Mouse (Mus musculus) hindbrain, embryonic 14.5 days (tissue): Measurements from ENCODE around the gene Relb. TPM values are rescaled to one million over a fixed set of nuclear protein-coding genes. Genes with fewer than 3 reads are reported as not detected.

ENCODE experiments used
- ATAC-seq: fragments of 200-750 bp; cut with Nextera tagmentation; 2 replicates; pipeline ENCODE4 v1.8.0; 2017; ENCODE audit warnings: moderate number of reproducible peaks, mild to moderate bottlenecking, moderate TSS enrichment, moderate library complexity; ENCODE audit not compliant: low FRiP score
- DNase-seq: peaks from one replicate; pipeline ENCODE4 v3.0.0-alpha.2; 2015; ENCODE audit warnings: low spot score
- H3K27ac ChIP-seq: fragments of 300-500 bp; sonication (generic); 2 replicates; pipeline ENCODE4 v1.5.1; 2014; ENCODE audit warnings: mild to moderate bottlenecking, moderate library complexity
- H3K27me3 ChIP-seq: fragments of 300-500 bp; sonication (generic); 2 replicates; pipeline ENCODE4 v1.6.1; 2014; ENCODE audit warnings: mild to moderate bottlenecking, low read length, mixed read lengths; ENCODE audit not compliant: control insufficient read depth, insufficient read depth
- H3K36me3 ChIP-seq: fragments of 300-500 bp; sonication (generic); replicated peaks from 2 replicates; pipeline ENCODE4 v1.6.1; 2014; ENCODE audit not compliant: control insufficient read depth, insufficient read depth
- H3K4me1 ChIP-seq: fragments of 300-500 bp; sonication (generic); replicated peaks from 2 replicates; pipeline ENCODE4 v1.6.1; 2014; ENCODE audit warnings: antibody characterized with exemption, low read length, mixed read lengths; ENCODE audit not compliant: control insufficient read depth, insufficient read depth
- H3K4me2 ChIP-seq: fragments of 300-500 bp; sonication (generic); replicated peaks from 2 replicates; pipeline ENCODE4 v1.6.1; 2014; ENCODE audit warnings: mild to moderate bottlenecking, moderate library complexity
- H3K4me3 ChIP-seq: fragments of 300-500 bp; sonication (generic); replicated peaks from 2 replicates; pipeline ENCODE4 v1.5.1; 2014; ENCODE audit warnings: mild to moderate bottlenecking, low read length
- H3K9ac ChIP-seq: fragments of 300-500 bp; sonication (generic); 2 replicates; pipeline ENCODE4 v1.6.1; 2014
- H3K9me3 ChIP-seq: fragments of 300-500 bp; sonication (generic); 2 replicates; pipeline ENCODE4 v1.6.1; 2016; ENCODE audit warnings: low read length; ENCODE audit not compliant: control insufficient read depth
- WGBS: fragments of 180-500 bp; shearing (Covaris S2); extraction: QIAGEN DNeasy Blood & Tissue Kit; methylation state at CpG from one replicate; pipeline ENCODE4 v1.1.7; 2014; 5-methylcytosine and 5-hydroxymethylcytosine counted together
- polyA plus RNA-seq: library from polyadenylated mRNA; unstranded; fragments of >200 nt; fragmentation: Nextera tagmentation; extraction: Ambion mirVana; gene quantifications from 2 replicates; pipeline ENCODE4 v1.2.1, GENCODE M21; 2014

Relb gene
- polyA plus RNA-seq, 1 experiment from 2014 or later: 5.4 TPM

- Histone ChIP-seq H3K36me3 (peaks cover 22% of the 10 kb centered on the region; the same call in 1 of the 2 replicates), H3K27me3 (no peaks in the 10 kb centered on the region), H3K4me2 (no peak overlapping the region), H3K4me3 (no peak overlapping the region), H3K4me1 (peaks cover 29% of the 10 kb centered on the region), H3K27ac (no peak overlapping the region), H3K9me3 (no peaks in the 10 kb centered on the region), H3K9ac (no peak overlapping the region)
- DNase-seq (no peak), ATAC-seq (no peak)
- 96% methylated on average over 2 of the region's 2 CpGs for WGBS
These were observed 72.2 kb downstream of the Relb start for GRCm38 (mm10) chr7:19557086-19557485.

Other genes starting within 250 kb of the Relb start
- gene Ercc2, start 247.4 kb downstream of the Relb start, polyA plus RNA-seq: 15.6 and 16.5 TPM in 2 replicates
- gene Klc3, start 225.3 kb downstream of the Relb start, polyA plus RNA-seq: 0.78 and 1.1 TPM in 2 replicates
- gene Ckm, start 224.7 kb downstream of the Relb start, polyA plus RNA-seq: not detected in 2 replicates
- gene Mark4, start 170.6 kb downstream of the Relb start, polyA plus RNA-seq: 19.2 and 20.4 TPM in 2 replicates
- 0.79 and 0.87 TPM in 2 replicates for gene Exoc3l2, start 166.1 kb downstream of the Relb start, polyA plus RNA-seq
- gene Bloc1s3, start 121.1 kb downstream of the Relb start, polyA plus RNA-seq: 2.6 and 3.6 TPM in 2 replicates
- 34.2 and 38.8 TPM in 2 replicates for gene Trappc6a, start 121.0 kb downstream of the Relb start, polyA plus RNA-seq
- gene Nkpd1, start 111.6 kb downstream of the Relb start, polyA plus RNA-seq: 0.98 and 1.1 TPM in 2 replicates
- 12.7 and 12.9 TPM in 2 replicates for gene Ppp1r37, start 66.4 kb downstream of the Relb start, polyA plus RNA-seq
- 0.13 and 0.16 TPM in 2 replicates for gene Zfp296, start 52.2 kb downstream of the Relb start, polyA plus RNA-seq
- gene Gemin7, start 51.8 kb downstream of the Relb start, polyA plus RNA-seq: 141 and 157 TPM in 2 replicates
- gene Clasrp, start 25.0 kb downstream of the Relb start, polyA plus RNA-seq: 41.6 and 47.6 TPM in 2 replicates
- 150 and 170 TPM in 2 replicates for gene Clptm1, start 35.6 kb upstream of the Relb start, polyA plus RNA-seq
- gene Apoc2, start 48.5 kb upstream of the Relb start, polyA plus RNA-seq: not detected in 2 replicates
- gene Gm44805, start 52.0 kb upstream of the Relb start, polyA plus RNA-seq: not detected in 2 replicates
- gene Apoc4, start 52.0 kb upstream of the Relb start, polyA plus RNA-seq: not detected in 2 replicates
- gene Apoc1, start 63.2 kb upstream of the Relb start, polyA plus RNA-seq: 2.3 and 2.5 TPM in 2 replicates
- gene Apoe, start 69.8 kb upstream of the Relb start, polyA plus RNA-seq: 543 and 561 TPM in 2 replicates
- 119 and 128 TPM in 2 replicates for gene Tomm40, start 86.0 kb upstream of the Relb start, polyA plus RNA-seq
- gene Nectin2, start 121.0 kb upstream of the Relb start, polyA plus RNA-seq: 46.7 and 49.5 TPM in 2 replicates
- gene Bcam, start 141.6 kb upstream of the Relb start, polyA plus RNA-seq: 17.5 and 18.8 TPM in 2 replicates
- gene Cblc, start 167.4 kb upstream of the Relb start, polyA plus RNA-seq: not detected in 2 replicates
- 0.58 and 0.97 TPM in 2 replicates for gene Bcl3, start 193.3 kb upstream of the Relb start, polyA plus RNA-seq
- 13.0 and 13.9 TPM in 2 replicates for gene Gm19345, start 222.6 kb upstream of the Relb start, polyA plus RNA-seq
- gene Ceacam16, start 231.9 kb upstream of the Relb start, polyA plus RNA-seq: 0.17 and 0.20 TPM in 2 replicates